Mouse (Mus musculus) neural tube, embryonic 15.5 days (tissue): ENCODE data around the gene Nos1ap. TPM values are rescaled to one million over a fixed set of nuclear protein-coding genes. Genes with fewer than 3 reads are reported as not detected.

ENCODE experiments used
- ATAC-seq: fragments of 200-750 bp; cut with Nextera tagmentation; 2 replicates; pipeline ENCODE4 v1.8.0; 2017; ENCODE audit warnings: mild to moderate bottlenecking, moderate TSS enrichment, moderate library complexity; ENCODE audit not compliant: low FRiP score
- H3K27ac ChIP-seq: fragments of 300-500 bp; sonication (generic); replicated peaks from 2 replicates; pipeline ENCODE4 v1.5.1; 2015; ENCODE audit warnings: mild to moderate bottlenecking, inconsistent platforms
- H3K27me3 ChIP-seq: fragments of 300-500 bp; sonication (generic); replicated peaks from 2 replicates; pipeline ENCODE4 v1.6.1; 2015; ENCODE audit warnings: inconsistent platforms
- H3K36me3 ChIP-seq: fragments of 300-500 bp; sonication (generic); 2 replicates; pipeline ENCODE4 v1.6.1; 2015; ENCODE audit warnings: inconsistent platforms
- H3K4me1 ChIP-seq: fragments of 300-500 bp; sonication (generic); 2 replicates; pipeline ENCODE4 v1.6.1; 2015; ENCODE audit warnings: inconsistent platforms
- H3K4me2 ChIP-seq: fragments of 300-500 bp; sonication (generic); 2 replicates; pipeline ENCODE4 v1.6.1; 2015; ENCODE audit warnings: inconsistent platforms, mild to moderate bottlenecking, moderate library complexity
- H3K4me3 ChIP-seq: fragments of 300-500 bp; sonication (generic); replicated peaks from 2 replicates; pipeline ENCODE4 v1.5.1; 2015; ENCODE audit warnings: mild to moderate bottlenecking, inconsistent platforms
- H3K9ac ChIP-seq: fragments of 300-500 bp; sonication (generic); replicated peaks from 2 replicates; pipeline ENCODE4 v1.6.1; 2015; ENCODE audit warnings: mild to moderate bottlenecking, inconsistent platforms
- H3K9me3 ChIP-seq: fragments of 300-500 bp; sonication (generic); replicated peaks from 2 replicates; pipeline ENCODE4 v1.6.1; 2016; ENCODE audit warnings: inconsistent platforms
- WGBS: fragments of 180-500 bp; shearing (Covaris S2); methylation state at CpG from one replicate; pipeline ENCODE4 v1.1.7; 2015; ENCODE audit warnings: mixed read lengths; 5-methylcytosine and 5-hydroxymethylcytosine counted together
- polyA plus RNA-seq: library from polyadenylated mRNA; unstranded; fragments of >200 nt; fragmentation: Nextera tagmentation; extraction: Ambion mirVana; gene quantifications from 2 replicates; pipeline ENCODE4 v1.2.1, GENCODE M21; 2015

Nos1ap gene
- 18.9 and 19.0 TPM in 2 replicates for polyA plus RNA-seq

- under 1% methylated on average over 63 of the region's 106 CpGs for WGBS
- ATAC-seq = peak; percentile 94
- Histone ChIP-seq H3K4me3 (peak within 1 kb of the TSS; percentile 91), H3K36me3 (peaks cover 4% of the 10 kb centered on the region; the same call in 1 of the 2 replicates), H3K9ac (peak within 1 kb of the TSS; percentile 85), H3K27me3 (peaks cover 4% of the 10 kb centered on the region; the same call in 1 of the 2 replicates), H3K4me1 (peaks cover 27% of the 10 kb centered on the region), H3K27ac (peak within 1 kb of the TSS; percentile 69), H3K4me2 (peak within 1 kb of the TSS; percentile 95), H3K9me3 (no peaks in the 10 kb centered on the region)
Observed at GRCm38 (mm10) chr1:170589219-170590040, at the start of gene Nos1ap. Gene Nos1ap, minus strand, starts transcription at chr1:170589861.

- Histone ChIP-seq H3K9ac (no peak overlapping the region), H3K4me3 (no peak overlapping the region), H3K4me2 (no peak overlapping the region), H3K27ac (0 out of 2 replicates have a peak overlapping the region, but pooled peaks have one; percentile 18), H3K4me1 (peaks cover 8% of the 10 kb centered on the region; the same call in 1 of the 2 replicates), H3K9me3 (no peaks in the 10 kb centered on the region), H3K36me3 (no peaks in the 10 kb centered on the region), H3K27me3 (no peaks in the 10 kb centered on the region)
- ATAC-seq = no peak
- WGBS = 64% methylated on average over 7 of the region's 7 CpGs
Observed at GRCm38 (mm10) chr1:170638941-170639340, 49.3 kb upstream of the Nos1ap start.

GRCm38 (mm10) chr1:170632856-170633255 is 43.2 kb upstream of the Nos1ap start:
- Histone ChIP-seq H3K36me3 (no peaks in the 10 kb centered on the region), H3K27me3 (no peaks in the 10 kb centered on the region), H3K4me3 (no peak overlapping the region), H3K9ac (no peak overlapping the region), H3K27ac (no peak overlapping the region), H3K4me1 (no peaks in the 10 kb centered on the region), H3K9me3 (no peaks in the 10 kb centered on the region), H3K4me2 (no peak overlapping the region)
- WGBS = 76% methylated on average over 4 of the region's 4 CpGs
- ATAC-seq = no peak

- peak; percentile 65; the same call in 1 of the 2 replicates for ATAC-seq
- 15% methylated on average over 3 of the region's 3 CpGs for WGBS
- H3K4me2 ChIP-seq = no peak overlapping the region
- H3K9ac ChIP-seq = no peak overlapping the region
- no peaks in the 10 kb centered on the region for H3K9me3 ChIP-seq
- no peaks in the 10 kb centered on the region for H3K27me3 ChIP-seq
- H3K36me3 ChIP-seq = no peaks in the 10 kb centered on the region
- H3K4me3 ChIP-seq = no peak overlapping the region
- no peak overlapping the region for H3K27ac ChIP-seq
- no peaks in the 10 kb centered on the region for H3K4me1 ChIP-seq
Observed at GRCm38 (mm10) chr1:170632385-170632784, 42.7 kb upstream of the Nos1ap start.

- no peak for ATAC-seq
- no peaks in the 10 kb centered on the region for H3K36me3 ChIP-seq
Observed at GRCm38 (mm10) chr1:170631571-170631970, 41.9 kb upstream of the Nos1ap start.

GRCm38 (mm10) chr1:170630489-170630888 is 40.8 kb upstream of the Nos1ap start:
- H3K4me3 ChIP-seq = no peak overlapping the region
- H3K9ac ChIP-seq = no peak overlapping the region
- no peaks in the 10 kb centered on the region for H3K4me1 ChIP-seq
- no peak overlapping the region for H3K27ac ChIP-seq
- ATAC-seq = no peak
- no peak overlapping the region for H3K4me2 ChIP-seq
- WGBS = 85% methylated on average over 4 of the region's 4 CpGs
- no peaks in the 10 kb centered on the region for H3K36me3 ChIP-seq
- no peaks in the 10 kb centered on the region for H3K27me3 ChIP-seq
- no peaks in the 10 kb centered on the region for H3K9me3 ChIP-seq

More at GRCm38 (mm10) chr1:170631571-170631970, 41.9 kb upstream of the Nos1ap start:
- no peak overlapping the region for H3K4me3 ChIP-seq
- no peaks in the 10 kb centered on the region for H3K9me3 ChIP-seq
- no peaks in the 10 kb centered on the region for H3K4me1 ChIP-seq
- no peak overlapping the region for H3K9ac ChIP-seq
- no peak overlapping the region for H3K4me2 ChIP-seq
- H3K27me3 ChIP-seq = no peaks in the 10 kb centered on the region
- no peak overlapping the region for H3K27ac ChIP-seq
- WGBS = 96% methylated on average over 5 of the region's 5 CpGs

GRCm38 (mm10) chr1:170623432-170623831 is 33.8 kb upstream of the Nos1ap start:
- Histone ChIP-seq H3K4me2 (no peak overlapping the region), H3K9me3 (0 out of 2 replicates have a peak, but pooled peaks cover 3% of the 10 kb centered on the region), H3K4me3 (no peak overlapping the region), H3K27ac (no peak overlapping the region), H3K27me3 (no peaks in the 10 kb centered on the region), H3K9ac (no peak overlapping the region), H3K4me1 (no peaks in the 10 kb centered on the region), H3K36me3 (no peaks in the 10 kb centered on the region)
- ATAC-seq = no peak
- WGBS = 100% methylated on average over 1 of the region's 1 CpGs

GRCm38 (mm10) chr1:170622934-170623333 is 33.3 kb upstream of the Nos1ap start:
- WGBS = 87% methylated on average over 5 of the region's 5 CpGs
- no peak overlapping the region for H3K27ac ChIP-seq
- no peak overlapping the region for H3K4me3 ChIP-seq
- 0 out of 2 replicates have a peak, but pooled peaks cover 3% of the 10 kb centered on the region for H3K9me3 ChIP-seq
- ATAC-seq = no peak
- H3K9ac ChIP-seq = no peak overlapping the region
- H3K4me1 ChIP-seq = no peaks in the 10 kb centered on the region
- no peaks in the 10 kb centered on the region for H3K27me3 ChIP-seq
- no peak overlapping the region for H3K4me2 ChIP-seq
- H3K36me3 ChIP-seq = no peaks in the 10 kb centered on the region

GRCm38 (mm10) chr1:170619686-170620374 is 30.2 kb upstream of the Nos1ap start:
- H3K4me1 ChIP-seq = no peaks in the 10 kb centered on the region
- H3K9me3 ChIP-seq = 0 out of 2 replicates have a peak, but pooled peaks cover 3% of the 10 kb centered on the region
- 90% methylated on average over 2 of the region's 2 CpGs for WGBS
- no peaks in the 10 kb centered on the region for H3K27me3 ChIP-seq
- H3K27ac ChIP-seq = no peak overlapping the region
- H3K9ac ChIP-seq = no peak overlapping the region
- H3K4me3 ChIP-seq = no peak overlapping the region
- H3K36me3 ChIP-seq = no peaks in the 10 kb centered on the region
- H3K4me2 ChIP-seq = no peak overlapping the region
- ATAC-seq = no peak

- H3K27me3 ChIP-seq = no peaks in the 10 kb centered on the region
- H3K4me2 ChIP-seq = no peak overlapping the region
- no peaks in the 10 kb centered on the region for H3K4me1 ChIP-seq
- H3K9ac ChIP-seq = no peak overlapping the region
- H3K27ac ChIP-seq = no peak overlapping the region
- no peaks in the 10 kb centered on the region for H3K9me3 ChIP-seq
- 63% methylated on average over 18 of the region's 18 CpGs for WGBS
- H3K4me3 ChIP-seq = no peak overlapping the region
- H3K36me3 ChIP-seq = no peaks in the 10 kb centered on the region
- ATAC-seq = peak; percentile 96
Observed at GRCm38 (mm10) chr1:170612968-170613872, 23.6 kb upstream of the Nos1ap start.

GRCm38 (mm10) chr1:170611631-170612030 is 22.0 kb upstream of the Nos1ap start:
- Histone ChIP-seq H3K27me3 (no peaks in the 10 kb centered on the region), H3K4me2 (no peak overlapping the region)
- 82% methylated on average over 3 of the region's 3 CpGs for WGBS

More at GRCm38 (mm10) chr1:170611631-170612030, 22.0 kb upstream of the Nos1ap start:
- Histone ChIP-seq H3K36me3 (no peaks in the 10 kb centered on the region), H3K9me3 (no peaks in the 10 kb centered on the region), H3K9ac (no peak overlapping the region), H3K4me1 (no peaks in the 10 kb centered on the region), H3K27ac (no peak overlapping the region), H3K4me3 (no peak overlapping the region)
- no peak for ATAC-seq
